Mouse (Mus musculus) lung, postnatal 14 days (tissue): ENCODE measurements around the gene Icam1.
A peak's percentile ranks its signal among the peaks of the same experiment; 100 is the strongest.

Experiments used
- DNase-seq: peaks from one replicate; pipeline ENCODE4 v3.0.0; 2021

The Icam1 gene

GRCm38 (mm10) chr9:21015571-21016130, at the start of gene Icam1:
Gene Icam1 (plus strand): TSS chr9:21015985.
- DNase-seq = peak; percentile 86

DNA sequence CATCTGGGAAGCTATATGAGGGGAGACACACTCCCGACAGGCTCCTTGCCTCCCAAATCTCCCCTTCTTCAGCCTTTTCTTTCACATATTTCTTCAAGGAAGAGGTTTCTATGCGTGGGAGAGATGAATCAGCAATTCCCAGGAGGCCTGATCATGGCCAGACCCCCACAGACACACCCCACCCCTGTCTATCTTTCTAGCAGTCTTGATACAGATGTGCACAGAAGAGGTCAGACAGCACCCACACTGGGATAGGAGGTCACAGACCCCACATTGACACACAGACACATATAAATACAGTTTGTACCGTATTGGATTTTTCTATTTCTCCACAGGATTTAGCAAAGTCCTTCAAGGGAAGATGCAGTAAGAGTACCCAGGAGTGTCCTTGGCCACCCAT, 49.8 kb upstream of the Icam1 start:
- no peak for DNase-seq

- DNase-seq = no peak
Observed at GRCm38 (mm10) chr9:20966747-20967146, 49.0 kb upstream of the Icam1 start.

GRCm38 (mm10) chr9:20971751-20972140, 44.0 kb upstream of the Icam1 start:
- peak; percentile 55 for DNase-seq

GRCm38 (mm10) chr9:20972141-20972992, 43.4 kb upstream of the Icam1 start:
- DNase-seq = peak; percentile 55

GRCm38 (mm10) chr9:20973001-20973681, 42.6 kb upstream of the Icam1 start:
- no peak for DNase-seq

DNA sequence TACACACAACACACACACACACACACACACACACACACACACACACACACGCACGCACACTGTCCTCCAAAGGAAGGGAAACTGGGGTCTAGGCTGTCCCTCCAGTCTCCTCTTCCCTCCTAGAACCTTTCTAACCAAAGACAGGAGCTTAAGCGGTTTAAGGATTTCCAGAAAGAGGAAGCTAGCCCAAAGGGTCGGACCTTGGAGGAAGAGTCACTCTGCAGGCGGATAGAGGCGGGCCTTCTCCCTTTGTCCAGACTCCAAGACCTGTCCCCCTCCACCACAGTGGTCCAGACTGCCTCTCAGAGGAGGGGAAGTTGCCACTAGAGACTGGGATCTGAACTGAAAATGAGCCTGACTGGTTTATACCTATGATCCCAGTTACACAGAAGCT, 42.1 kb upstream of the Icam1 start:
- DNase-seq = no peak

GRCm38 (mm10) chr9:20975431-20976215, 40.2 kb upstream of the Icam1 start:
- DNase-seq = peak; percentile 73

DNA sequence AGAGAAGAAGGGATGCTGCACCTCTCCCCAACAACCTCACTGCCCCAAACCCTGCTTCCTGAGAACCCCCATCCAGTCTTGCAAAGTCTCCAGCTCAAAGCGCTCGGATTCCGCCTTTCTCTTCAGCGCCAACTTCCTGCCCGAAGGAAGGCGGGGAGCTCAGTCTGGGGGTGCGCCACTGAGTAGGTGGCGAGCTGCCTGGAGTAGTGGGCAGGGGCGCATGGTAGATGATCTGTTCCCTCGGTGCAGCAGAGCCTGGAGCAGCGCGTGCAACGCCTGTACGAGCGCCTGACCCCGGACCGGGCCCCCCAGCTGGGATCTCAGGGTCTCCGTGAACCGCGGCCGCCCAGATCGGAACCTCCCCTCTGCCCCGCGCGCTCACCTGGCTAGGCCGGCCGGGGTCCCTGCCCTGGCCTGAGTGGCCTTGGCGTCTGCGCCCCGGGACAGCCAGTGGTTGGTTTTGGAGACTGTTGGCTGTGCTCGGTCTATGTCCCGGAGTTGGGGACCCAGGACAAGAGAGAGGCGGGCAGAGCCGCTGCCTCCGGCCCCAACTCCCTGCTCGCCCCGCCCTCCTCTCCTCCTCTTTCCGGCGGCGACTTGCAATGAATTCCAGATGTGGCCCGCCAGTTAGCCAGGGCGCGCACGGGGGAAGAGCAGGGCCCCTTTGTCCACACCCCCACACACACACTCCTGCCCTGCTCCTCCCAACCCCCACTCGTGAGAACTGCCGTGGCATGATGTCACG, 39.4 kb upstream of the Icam1 start, which contains the start of gene S1pr2:
Gene S1pr2, minus strand, starts transcription at position 566 of the 745 bp plus-strand sequence.
- DNase-seq = peak; percentile 86

DNA sequence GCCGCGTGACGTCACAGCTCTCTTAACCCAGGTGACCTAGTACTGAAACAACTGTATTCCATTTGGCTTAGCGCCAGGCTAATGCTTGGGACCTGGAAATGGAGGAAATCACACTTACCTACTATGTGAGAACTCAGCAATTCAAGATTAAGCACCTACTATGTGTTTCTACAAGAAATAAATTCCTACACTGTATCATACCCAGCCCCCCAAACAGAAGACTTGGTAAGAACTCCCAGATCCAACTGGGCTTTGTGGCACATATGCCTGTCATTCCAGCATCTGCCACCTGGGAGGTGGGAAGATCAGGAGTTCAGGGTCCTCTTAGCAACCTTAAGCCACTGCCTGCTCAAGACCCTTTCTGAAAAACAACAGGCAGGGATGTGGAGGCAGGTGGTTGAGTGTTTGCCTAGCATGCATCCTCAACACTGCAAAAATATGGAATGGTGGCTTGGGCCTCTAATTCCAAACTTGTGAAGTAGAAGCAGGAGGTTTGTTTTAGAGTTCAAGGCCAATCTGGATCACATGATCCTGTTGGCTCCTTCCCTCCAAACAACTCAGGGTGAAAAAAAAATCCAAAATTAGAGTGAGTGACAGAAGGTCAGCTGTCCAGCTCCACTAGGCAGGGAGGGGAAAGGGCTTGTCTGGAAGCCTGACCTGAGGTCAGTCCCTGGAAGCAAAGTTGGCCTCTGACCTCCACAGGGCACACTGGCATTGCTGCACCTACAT, 38.7 kb upstream of the Icam1 start:
- DNase-seq = no peak

- DNase-seq = no peak
Observed at GRCm38 (mm10) chr9:20978409-20979095, 37.2 kb upstream of the Icam1 start.

DNA sequence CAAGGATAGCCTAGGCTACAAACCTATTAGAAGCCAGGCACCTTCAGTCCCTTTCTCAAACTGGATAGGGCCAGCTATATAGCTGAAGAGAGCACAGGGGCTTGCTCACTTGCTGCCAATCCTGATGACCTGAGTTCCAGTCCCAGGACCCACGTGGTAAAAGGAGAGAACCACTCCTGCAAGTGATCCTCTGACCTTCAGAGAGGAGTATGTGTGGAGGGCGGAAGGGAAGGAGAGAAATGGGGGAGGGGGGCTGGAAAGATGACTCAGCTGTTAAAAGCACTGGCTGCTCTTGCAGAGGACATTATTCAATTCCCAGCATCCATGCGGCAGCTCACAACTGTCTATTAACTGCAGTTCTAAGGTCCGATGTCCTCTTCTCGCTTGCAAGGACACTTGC, 36.6 kb upstream of the Icam1 start:
- DNase-seq = no peak

DNA sequence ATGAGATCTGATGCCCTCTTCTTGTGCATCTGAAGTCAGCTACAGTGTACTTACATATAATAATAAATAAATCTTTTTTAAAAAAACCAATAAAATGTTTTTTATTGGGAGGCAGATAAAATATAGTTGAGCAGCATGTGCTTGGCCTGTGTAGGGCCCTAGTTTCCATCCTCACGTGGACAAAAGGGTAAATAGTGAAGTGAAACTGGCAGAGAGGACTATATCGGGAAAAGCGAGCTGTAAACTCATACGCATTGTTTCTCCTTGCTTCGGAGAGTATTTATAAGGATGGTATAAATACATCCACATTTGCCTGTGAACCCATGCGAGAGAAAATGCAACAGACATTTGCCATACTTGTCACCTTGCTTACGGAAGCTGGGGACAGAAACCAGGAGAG, 36.0 kb upstream of the Icam1 start:
- no peak for DNase-seq

DNA sequence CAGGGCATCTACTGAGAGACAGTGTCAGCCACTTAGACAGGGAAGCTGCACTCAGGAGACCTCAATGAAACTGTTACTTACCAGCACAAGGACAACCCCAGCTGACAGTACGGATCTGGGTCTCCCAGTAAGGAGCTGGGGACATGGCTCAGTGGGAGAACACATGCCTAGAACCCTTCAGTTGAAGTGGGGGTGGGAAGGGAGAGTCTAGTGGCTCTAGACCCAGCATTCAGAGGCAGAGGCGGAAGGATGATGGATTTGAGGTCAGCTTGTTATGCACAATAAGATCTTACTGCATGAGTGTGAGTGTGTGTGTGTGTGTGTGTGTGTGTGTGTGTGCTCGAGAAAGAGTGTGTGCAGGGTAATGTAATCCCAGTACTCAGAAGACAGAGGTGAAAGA, 33.6 kb upstream of the Icam1 start:
- DNase-seq = no peak

DNA sequence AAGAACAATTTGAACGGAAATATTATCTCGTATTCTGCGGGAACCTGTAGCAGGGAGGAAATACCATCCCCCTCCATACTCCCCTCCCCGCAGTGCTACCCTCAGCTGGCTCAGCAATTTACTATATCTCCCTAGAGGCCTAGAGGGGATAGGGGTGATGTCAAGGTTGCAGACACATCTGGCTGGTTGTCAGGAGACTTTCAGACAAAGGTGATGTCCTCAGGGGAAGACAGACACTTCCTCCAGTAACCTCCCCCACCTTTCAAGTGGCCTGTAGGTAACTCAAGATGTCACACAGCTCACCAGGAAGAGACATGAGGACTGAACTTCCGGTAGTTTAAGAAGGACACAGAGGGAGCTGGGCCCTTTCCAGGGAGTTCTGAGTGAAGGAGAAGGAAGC, 32.6 kb upstream of the Icam1 start:
- no peak for DNase-seq

DNA sequence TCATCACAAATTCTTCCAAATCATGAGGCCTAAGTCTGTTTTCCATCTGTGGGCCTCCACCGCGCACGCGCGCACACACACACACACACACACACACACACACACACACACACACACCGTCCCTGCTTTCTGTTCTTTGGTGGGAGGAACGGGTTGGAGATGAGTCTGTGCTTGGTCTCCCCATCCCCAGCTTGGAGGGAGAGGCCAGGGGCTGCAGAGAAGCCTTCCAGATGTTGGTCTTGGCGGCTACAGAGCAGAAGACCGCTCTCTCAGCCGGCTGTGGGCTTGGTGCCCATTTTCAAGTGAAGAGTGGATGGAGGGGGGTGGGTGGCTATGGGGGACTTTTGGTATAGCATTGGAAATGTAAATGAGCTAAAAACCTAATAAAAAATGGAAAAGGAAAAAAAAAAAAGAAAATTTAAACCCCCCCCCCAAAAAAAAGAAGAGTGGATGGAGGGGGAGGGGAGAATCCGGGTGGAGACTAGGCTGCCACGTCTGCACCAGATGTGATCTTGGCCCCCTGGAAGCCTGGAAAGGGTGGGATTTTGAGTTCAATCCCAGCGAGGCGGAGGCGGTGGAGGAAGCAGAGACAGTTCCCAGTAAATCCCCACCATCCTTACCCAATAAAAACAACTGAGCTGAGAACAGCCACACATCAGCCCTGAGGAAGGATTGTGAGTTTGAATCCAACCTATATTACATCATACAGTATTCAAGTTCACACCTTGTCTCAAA, 28.7 kb upstream of the Icam1 start:
- DNase-seq = no peak

- no peak for DNase-seq
Observed at GRCm38 (mm10) chr9:20987953-20988352, 27.8 kb upstream of the Icam1 start.

DNA sequence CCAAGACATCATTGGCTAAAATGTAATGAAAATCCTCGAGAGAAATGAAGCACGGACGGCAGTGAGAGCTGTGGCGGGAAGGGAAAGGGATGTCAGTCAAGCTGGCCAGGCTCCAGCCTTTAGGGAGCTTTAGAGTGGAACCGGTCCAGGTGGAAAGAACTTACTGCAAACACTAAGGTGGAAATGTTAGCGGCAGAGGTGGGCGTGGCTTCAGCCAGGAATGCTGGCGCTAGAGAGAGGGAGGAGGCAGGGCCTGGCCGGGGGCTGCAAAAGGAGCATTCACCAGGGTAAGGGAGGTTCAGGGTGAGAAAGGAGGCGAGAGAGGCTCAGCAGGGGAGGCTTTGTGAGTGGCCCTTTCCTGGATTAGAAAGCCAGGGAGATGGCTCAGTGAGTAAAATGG, 24.9 kb upstream of the Icam1 start:
- DNase-seq = peak; percentile 71

GRCm38 (mm10) chr9:20991587-20991986, 24.2 kb upstream of the Icam1 start:
- DNase-seq = no peak

- DNase-seq = peak; percentile 87
Observed at GRCm38 (mm10) chr9:20993165-20993898, 22.5 kb upstream of the Icam1 start.
